Mouse (Mus musculus) liver, postnatal 0 days (tissue): ENCODE measurements around the gene Emc10.

Experiments
- CTCF ChIP-seq: sonication (generic); IDR thresholded peaks from 2 replicates; pipeline ENCODE4 v1.5.1; 2016; ENCODE audit warnings: antibody characterized with exemption, low read depth
- EP300 ChIP-seq: IDR thresholded peaks from 2 replicates; pipeline ENCODE4 v1.6.1; 2016; ENCODE audit warnings: antibody characterized with exemption, low read depth, mild to moderate bottlenecking

DNA sequence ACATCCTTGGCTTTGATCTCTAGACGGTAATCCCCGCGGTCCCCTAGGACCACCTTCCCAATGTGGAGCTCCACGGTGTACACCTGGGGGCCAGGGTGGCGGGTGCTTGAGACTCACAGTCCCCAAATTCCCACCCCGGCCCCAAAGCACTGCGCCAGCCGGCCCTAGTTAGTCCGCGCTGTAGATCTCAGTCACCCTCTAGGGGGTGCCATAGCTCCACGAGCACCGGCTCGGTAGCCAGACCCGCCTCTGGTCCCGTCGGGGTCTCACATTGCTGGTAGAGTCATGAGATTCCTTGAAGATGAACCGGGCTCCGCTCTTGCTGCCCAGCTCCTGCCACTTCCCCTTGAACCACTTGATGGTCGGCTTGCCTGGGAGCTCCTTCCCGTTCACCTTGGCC is 25.4 kb upstream of the Emc10 start:
- peak; percentile 77 for TF ChIP-seq CTCF
- no peak for TF ChIP-seq EP300
